In genomic region chr6:34543303-34544206, GRCm38 (mm10) we compare ENCODE assay signal across 9 mouse cellular contexts. TPM values are rescaled to one million over a fixed set of nuclear protein-coding genes. Genes with fewer than 3 reads are reported as not detected.
A peak's percentile ranks its signal among the peaks of the same experiment; 100 is the strongest.
DNase-seq lines count a peak whose midpoint lies in the region; ATAC-seq and TF ChIP-seq lines count a peak whose summit lies in the region.
"Had no signal": no experiment of that assay in that cellular context is flagged by ENCODE, and none has a peak within 500 bp of the region (broad histone marks: within the 10 kb centered on the region; RNA-seq: fewer than 3 reads in every experiment).

No protein-coding gene starts in this region.

- no peaks in the 10 kb centered on the region for H3K9me3 ChIP-seq in heart, embryonic 12.5 days (replicated peaks)
- no peaks in the 10 kb centered on the region for H3K9me3 ChIP-seq in embryonic facial prominence, embryonic 10.5 days
- H3K9me3 ChIP-seq in intestine, embryonic 15.5 days = no peaks in the 10 kb centered on the region
- H3K9me3 ChIP-seq in neural tube, embryonic 11.5 days (ENCODE audit: control insufficient read depth, low read length) = no peaks in the 10 kb centered on the region

- no peak for DNase-seq in heart, postnatal 25 days (ENCODE audit: low spot score)
- peak; percentile 32 for DNase-seq in embryonic facial prominence, embryonic 10.5 days (ENCODE audit: low spot score)
- DNase-seq in neural tube, embryonic 11.5 days (ENCODE audit: low spot score) = peak; percentile 55
- DNase-seq in left cerebral cortex, adult 2 months (ENCODE audit: extremely low spot score in 1 of 2, low spot score in 2 of 2) = no peak
- DNase-seq in adipocyte (ENCODE audit: low spot score) = no peak
- DNase-seq: cerebellum, adult 2 months had no signal

- H3K36me3 ChIP-seq in heart, embryonic 12.5 days = no peaks in the 10 kb centered on the region
- no peaks in the 10 kb centered on the region for H3K36me3 ChIP-seq in embryonic facial prominence, embryonic 10.5 days (replicated peaks)
- H3K36me3 ChIP-seq in intestine, embryonic 15.5 days = no peaks in the 10 kb centered on the region
- H3K36me3 ChIP-seq in neural tube, embryonic 11.5 days (ENCODE audit: control insufficient read depth, insufficient read depth, low read length) = no peaks in the 10 kb centered on the region

- no peak for ATAC-seq in heart, embryonic 12.5 days (ENCODE audit: insufficient number of reproducible peaks, low FRiP score)
- peak; percentile 80 for ATAC-seq in intestine, embryonic 15.5 days
- no peak for ATAC-seq in neural tube, embryonic 11.5 days (ENCODE audit: insufficient read depth, low FRiP score, low TSS enrichment)
- ATAC-seq in activated CD4-positive, CD25-positive, alpha-beta regulatory T cell, adult 4 months = no peak

- no peak overlapping the region for H3K27ac ChIP-seq in heart, embryonic 12.5 days (ENCODE audit: poor library complexity, severe bottlenecking)
- H3K27ac ChIP-seq in embryonic facial prominence, embryonic 10.5 days (replicated peaks) = peak overlapping the region; percentile 71
- peak overlapping the region; percentile 66 for H3K27ac ChIP-seq in intestine, embryonic 15.5 days
- no peak overlapping the region for H3K27ac ChIP-seq in neural tube, embryonic 11.5 days (ENCODE audit: low read depth, low read length)
- no peak overlapping the region for H3K27ac ChIP-seq in left cerebral cortex, adult 2 months

- H3K4me3 ChIP-seq in heart, embryonic 12.5 days = no peak overlapping the region
- peak overlapping the region; percentile 14; the same call in 1 of the 2 replicates for H3K4me3 ChIP-seq in embryonic facial prominence, embryonic 10.5 days
- no peak overlapping the region for H3K4me3 ChIP-seq in intestine, embryonic 15.5 days (replicated peaks)
- H3K4me3 ChIP-seq in neural tube, embryonic 11.5 days (ENCODE audit: low read depth, low read length) = no peak overlapping the region
- no peak overlapping the region for H3K4me3 ChIP-seq in left cerebral cortex, adult 2 months

- 0 out of 2 replicates have a peak overlapping the region, but pooled peaks have one; percentile 8 for H3K4me2 ChIP-seq in heart, embryonic 12.5 days
- peak overlapping the region; percentile 51 for H3K4me2 ChIP-seq in intestine, embryonic 15.5 days (replicated peaks)
- no peak overlapping the region for H3K4me2 ChIP-seq in neural tube, embryonic 11.5 days (ENCODE audit: low read depth)

- peaks cover 10% of the 10 kb centered on the region; the same call in 1 of the 2 replicates for H3K4me1 ChIP-seq in heart, embryonic 12.5 days (replicated peaks)
- peaks cover 25% of the 10 kb centered on the region for H3K4me1 ChIP-seq in embryonic facial prominence, embryonic 10.5 days
- peaks cover 17% of the 10 kb centered on the region for H3K4me1 ChIP-seq in intestine, embryonic 15.5 days (replicated peaks)
- H3K4me1 ChIP-seq in neural tube, embryonic 11.5 days (ENCODE audit: control insufficient read depth, insufficient read depth, low read length) = peaks cover 12% of the 10 kb centered on the region; the same call in 1 of the 2 replicates

- H3K9ac ChIP-seq in heart, embryonic 12.5 days = no peak overlapping the region
- H3K9ac ChIP-seq in intestine, embryonic 15.5 days = no peak overlapping the region
- no peak overlapping the region for H3K9ac ChIP-seq in neural tube, embryonic 11.5 days (ENCODE audit: low read length)

- H3K27me3 ChIP-seq in heart, embryonic 12.5 days (replicated peaks) = no peaks in the 10 kb centered on the region
- H3K27me3 ChIP-seq in embryonic facial prominence, embryonic 10.5 days (replicated peaks; ENCODE audit: low read depth, poor library complexity, severe bottlenecking) = no peaks in the 10 kb centered on the region
- H3K27me3 ChIP-seq in intestine, embryonic 15.5 days (replicated peaks) = no peaks in the 10 kb centered on the region
- no peaks in the 10 kb centered on the region for H3K27me3 ChIP-seq in neural tube, embryonic 11.5 days (ENCODE audit: control insufficient read depth, insufficient read depth, low read length)

- 69% methylated on average over 21 of the region's 21 CpGs for WGBS in heart, embryonic 12.5 days
- 54% methylated on average over 21 of the region's 21 CpGs for WGBS in embryonic facial prominence, embryonic 10.5 days
- WGBS in intestine, embryonic 15.5 days = 30% methylated on average over 21 of the region's 21 CpGs
- whole genome bisulfite sequencing in neural tube, embryonic 11.5 days = 52% methylated on average over 21 of the region's 21 CpGs

- TF ChIP-seq CTCF in left cerebral cortex, adult 2 months (IDR thresholded peaks at IDR 0.05) = no peak

- intact Hi-C loops in heart, postnatal 25 days (cut with DNase I) = no loop called here
- intact Hi-C loops in left cerebral cortex, adult 2 months (cut with DNase I) = no loop called here

RNA-seq across cellular contexts. Expression of gene Cald1, which starts 54.7 kb away (rescaled TPM):
- 161 and 164 TPM in 2 replicates for polyA plus RNA-seq in heart, embryonic 12.5 days (2016; fragmentation: Nextera tagmentation; extraction: Ambion mirVana)
- 10 to 100 TPM; 49.3 to 53.1 TPM for total RNA-seq in heart, postnatal 25 days (2021)
- polyA plus RNA-seq in embryonic facial prominence, embryonic 10.5 days (2016; fragmentation: Nextera tagmentation; extraction: Ambion mirVana) = 189 and 232 TPM in 2 replicates
- 338 and 366 TPM in 2 replicates for polyA plus RNA-seq in intestine, embryonic 15.5 days (2015; fragmentation: Nextera tagmentation; extraction: Ambion mirVana)
- polyA plus RNA-seq in neural tube, embryonic 11.5 days (2014; fragmentation: Nextera tagmentation; extraction: Ambion mirVana) = 99.3 and 128 TPM in 2 replicates
- total RNA-seq in left cerebral cortex, adult 2 months (2021) = 10 to 100 TPM; 20.9 to 22.4 TPM
- not detected for polyA plus RNA-seq in activated CD4-positive, CD25-positive, alpha-beta regulatory T cell, adult 4 months (2017; shearing (Covaris generic))

Comparison
In these comparisons a context has a peak if more than half of its experiments do, and no peak if none do; other contexts are left out.
1. H3K27ac ChIP-seq: peak in embryonic facial prominence, embryonic 10.5 days (single experiment) and intestine, embryonic 15.5 days (single experiment); none in heart, embryonic 12.5 days (single experiment), neural tube, embryonic 11.5 days (single experiment) and left cerebral cortex, adult 2 months (single experiment).
2. DNase-seq: peak in embryonic facial prominence, embryonic 10.5 days (single experiment) and neural tube, embryonic 11.5 days (single experiment); none in heart, postnatal 25 days (single experiment), left cerebral cortex, adult 2 months (0 of 2) and adipocyte (single experiment).
3. RNA of gene Cald1, which starts 54.7 kb away (polyA plus RNA-seq): 338 to 366 TPM in intestine, embryonic 15.5 days, 189 to 232 TPM in embryonic facial prominence, embryonic 10.5 days, 161 to 164 TPM in heart, embryonic 12.5 days and 99.3 to 128 TPM in neural tube, embryonic 11.5 days; not detected in activated CD4-positive, CD25-positive, alpha-beta regulatory T cell, adult 4 months; every median in the first group is over 100 times any median in the second.